Mouse (Mus musculus) liver, postnatal 0 days (tissue): ENCODE measurements at regions not wholly inside any gene's neighbourhood (a gene's known extent, or its start where the extent isn't known, plus 50 kb on each side); places are given as distances from the start of the nearest gene placed in this dataset.

Experiments used
- CTCF ChIP-seq: sonication (generic); IDR thresholded peaks from 2 replicates; pipeline ENCODE4 v1.5.1; 2016; ENCODE audit warnings: antibody characterized with exemption, low read depth
- EP300 ChIP-seq: IDR thresholded peaks from 2 replicates; pipeline ENCODE4 v1.6.1; 2016; ENCODE audit warnings: antibody characterized with exemption, low read depth, mild to moderate bottlenecking

DNA sequence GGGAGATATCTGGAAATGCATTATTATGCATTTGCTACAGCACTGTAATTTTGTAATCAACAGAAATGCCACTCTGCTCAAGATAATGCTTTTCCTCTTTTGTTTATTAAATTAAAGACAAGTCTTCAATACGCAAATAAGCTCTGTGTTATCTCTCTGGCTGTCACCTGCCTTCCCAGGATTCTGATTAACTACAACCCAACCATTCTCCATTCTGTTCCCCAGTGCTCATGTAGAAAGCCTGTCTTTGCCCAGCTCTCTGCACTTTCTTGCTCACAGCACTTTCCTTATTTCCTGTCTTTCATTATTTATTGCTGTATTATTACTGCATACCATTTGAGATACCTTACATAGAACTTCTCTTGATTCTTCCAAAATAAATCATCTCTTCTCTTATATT lies 525.6 kb downstream of the Cd109 start:
- no peak for TF ChIP-seq CTCF
- no peak for TF ChIP-seq EP300
